Mouse (Mus musculus): ENCODE results near the gene Adat3.

Gene Adat3

GRCm38 (mm10) chr10:80656130-80656862 is 53.6 kb downstream of the Adat3 start:
- DNase-seq = peak; percentile 100

DNA sequence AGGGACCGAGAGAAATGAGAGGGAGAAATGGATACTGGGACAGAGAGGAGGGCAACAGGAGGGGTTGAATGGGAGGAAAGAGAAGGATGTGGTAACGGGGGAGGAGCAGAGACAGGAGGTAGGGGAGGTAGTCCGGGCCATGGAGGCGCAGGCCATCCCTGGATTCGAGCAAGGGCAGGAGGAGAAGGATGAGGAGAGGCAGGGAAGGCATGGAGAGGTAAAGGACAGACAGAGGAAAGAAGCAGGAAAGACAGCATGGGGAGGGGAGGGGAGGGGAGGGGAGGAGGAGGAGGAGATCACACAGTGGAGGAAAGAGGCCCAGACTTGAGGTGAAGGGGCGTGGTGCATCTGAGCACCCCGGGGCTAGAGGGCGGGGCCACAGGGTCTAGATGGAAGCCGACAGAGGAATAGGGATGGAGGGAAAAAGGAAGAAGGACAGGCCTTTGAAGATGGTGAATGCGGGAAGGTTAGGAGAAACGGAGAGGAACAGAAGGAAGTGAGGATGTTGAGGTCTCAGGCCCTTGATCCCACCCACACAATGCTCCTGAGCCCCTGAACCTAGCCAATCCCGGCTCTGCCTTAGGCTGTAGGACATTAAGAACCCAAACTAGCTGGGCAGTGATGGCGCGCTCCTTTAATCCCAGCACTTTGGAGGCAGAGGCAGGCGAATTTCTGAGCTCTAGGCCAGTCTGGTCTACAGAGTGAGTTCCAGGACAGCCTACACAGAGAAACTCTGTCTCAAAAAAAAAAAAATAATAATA is 54.4 kb downstream of the Adat3 start, which contains the start of gene Btbd2:
Btbd2 (minus strand) TSS at position 209 of the 761 bp plus-strand sequence.
- DNase-seq = peak; percentile 69

Data from thymus, postnatal 4 days (tissue).